24 mouse cellular contexts compared by ENCODE assay signal in genomic region chr9:48476236-48477165, GRCm38 (mm10). TPM values are rescaled to one million over a fixed set of nuclear protein-coding genes. Genes with fewer than 3 reads are reported as not detected.
A peak's percentile ranks its signal among the peaks of the same experiment; 100 is the strongest.
DNase-seq lines count a peak whose midpoint lies in the region; ATAC-seq and TF ChIP-seq lines count a peak whose summit lies in the region.
"Had no signal": no experiment of that assay in that cellular context is flagged by ENCODE, and none has a peak within 500 bp of the region (broad histone marks: within the 10 kb centered on the region; RNA-seq: fewer than 3 reads in every experiment).

No protein-coding gene starts in this region.

- 0 out of 2 replicates have a peak, but pooled peaks cover 13% of the 10 kb centered on the region for H3K36me3 ChIP-seq in kidney, postnatal 0 days (ENCODE audit: insufficient read depth, low read length)
- peaks cover 16 to 69% of the 10 kb centered on the region in 2 experiments for H3K36me3 ChIP-seq in CH12.LX (replicated peaks in 1 of 2; ENCODE audit: control insufficient read depth in 1 of 2, insufficient read depth in 1 of 2, low read length in 1 of 2)

- peaks cover 42% of the 10 kb centered on the region for H3K79me2 ChIP-seq in CH12.LX (replicated peaks; ENCODE audit: control insufficient read depth, extremely low read depth, insufficient read depth, poor library complexity, severe bottlenecking)

- in situ Hi-C loops in CH12.LX (cut with MboI; ENCODE audit: low pct_ligation_motif_present, low pct_unique_long_range_greater_than_20kb, low sequenced_read_pairs), result no loop called here

- TF ChIP-seq CTCF in kidney, postnatal 0 days (IDR thresholded peaks at IDR 0.05; ENCODE audit: low read depth), result no peak
- no peak for TF ChIP-seq CTCF in CH12.LX (conservative IDR thresholded peaks at IDR 0.05 in 1 of 2, IDR thresholded peaks at IDR 0.05 in 1 of 2; ENCODE audit: low read depth in 2 of 2, low read length in 2 of 2)

- no peak for ATAC-seq in kidney, postnatal 0 days (replicated peaks; ENCODE audit: low FRiP score, low read depth)
- ATAC-seq: forebrain, embryonic 13.5 days; midbrain, embryonic 15.5 days had no signal

- no peak overlapping the region for H3K4me2 ChIP-seq in kidney, postnatal 0 days (ENCODE audit: low read length)
- H3K4me2 ChIP-seq in CH12.LX (ENCODE audit: insufficient read depth, low read depth, poor library complexity, severe bottlenecking), result peak overlapping the region; percentile 97
- H3K4me2 ChIP-seq: embryonic facial prominence, embryonic 12.5 days; forebrain, embryonic 13.5 days; heart, embryonic 13.5 days; hindbrain, embryonic 14.5 days; kidney, embryonic 15.5 days; midbrain, embryonic 15.5 days had no signal

- peak; percentile 79 for DNase-seq in kidney, postnatal 0 days (ENCODE audit: low spot score)
- DNase-seq in kidney, postnatal 36 days, result no peak
- no peak for DNase-seq in CH12.LX (ENCODE audit: extremely low read depth)
- peak; percentile 47 for DNase-seq in adipocyte (ENCODE audit: low spot score)
- peak; percentile 65 for DNase-seq in lung, postnatal 36 days
- no peak for DNase-seq in gastrocnemius, postnatal 25 days
- no peak for DNase-seq in frontal cortex, postnatal 10 days (ENCODE audit: low spot score in 2 of 2)
- DNase-seq: adrenal gland, adult 8-10 months; cerebellum, adult 11 months; cerebellum, postnatal 10 days; heart, postnatal 36 days; layer of hippocampus, adult 9-11 months; right cerebral cortex, postnatal 14 days; thymus, adult 18-20 months; thymus, postnatal 4 days had no signal

- TF ChIP-seq RAD21 in CH12.LX (IDR thresholded peaks at IDR 0.05; ENCODE audit: low read depth, low read length), result no peak

- H3K4me1 ChIP-seq in kidney, postnatal 0 days (replicated peaks; ENCODE audit: insufficient read depth, low read length), result no peaks in the 10 kb centered on the region
- H3K4me1 ChIP-seq in CH12.LX (ENCODE audit: control insufficient read depth in 1 of 2, insufficient read depth in 2 of 2), result peaks cover 10 to 50% of the 10 kb centered on the region in 2 experiments

- no peaks in the 10 kb centered on the region for H3K9me3 ChIP-seq in kidney, postnatal 0 days (replicated peaks; ENCODE audit: low read length)
- no peaks in the 10 kb centered on the region for H3K9me3 ChIP-seq in CH12.LX (replicated peaks; ENCODE audit: low read length)
- H3K9me3 ChIP-seq: embryonic facial prominence, embryonic 12.5 days; forebrain, embryonic 13.5 days; heart, embryonic 13.5 days; kidney, embryonic 15.5 days; midbrain, embryonic 15.5 days had no signal

- 86% methylated on average over 10 of the region's 10 CpGs for WGBS in kidney, postnatal 0 days

- H3K27ac ChIP-seq in kidney, postnatal 0 days, result no peak overlapping the region
- peak overlapping the region; percentile 62 for H3K27ac ChIP-seq in CH12.LX (ENCODE audit: insufficient read depth, low read depth)
- H3K27ac ChIP-seq: embryonic facial prominence, embryonic 12.5 days; forebrain, embryonic 13.5 days; heart, embryonic 13.5 days; hindbrain, embryonic 14.5 days; kidney, embryonic 15.5 days; liver, embryonic 14.5 days; midbrain, embryonic 15.5 days had no signal

- H3K4me3 ChIP-seq in kidney, postnatal 0 days (replicated peaks; ENCODE audit: low read depth, low read length), result no peak overlapping the region
- no peak overlapping the region for H3K4me3 ChIP-seq in CH12.LX (replicated peaks in 1 of 3; ENCODE audit: low read depth in 2 of 3, low read length in 2 of 3, poor library complexity in 1 of 3)
- H3K4me3 ChIP-seq: embryonic facial prominence, embryonic 12.5 days; erythroblast, embryonic 14.5 days; forebrain, embryonic 13.5 days; heart, embryonic 13.5 days; kidney, embryonic 15.5 days; midbrain, embryonic 15.5 days; myocyte had no signal

- TF ChIP-seq EP300 in CH12.LX (IDR thresholded peaks at IDR 0.05; ENCODE audit: low read length), result no peak

- dilution Hi-C loops in CH12.LX (cut with MboI; ENCODE audit: extremely low pct_ligation_motif_present, extremely low pct_unique_long_range_greater_than_20kb, low sequenced_read_pairs), result no loop called here

- no peak for TF ChIP-seq POLR2A in CH12.LX (IDR thresholded peaks at IDR 0.05; ENCODE audit: low read depth, low read length)

- no peak overlapping the region for H3K9ac ChIP-seq in kidney, postnatal 0 days (ENCODE audit: low read depth, low read length)
- peak overlapping the region; percentile 59; the same call in 1 of the 2 replicates for H3K9ac ChIP-seq in CH12.LX (ENCODE audit: insufficient read depth, low read depth)
- H3K9ac ChIP-seq: embryonic facial prominence, embryonic 12.5 days; forebrain, embryonic 13.5 days; heart, embryonic 13.5 days; hindbrain, embryonic 14.5 days; kidney, embryonic 15.5 days; liver, embryonic 14.5 days; midbrain, embryonic 15.5 days had no signal

- no peaks in the 10 kb centered on the region for H3K27me3 ChIP-seq in kidney, postnatal 0 days (ENCODE audit: insufficient read depth, low read length)
- H3K27me3 ChIP-seq in CH12.LX (replicated peaks), result no peaks in the 10 kb centered on the region
- H3K27me3 ChIP-seq: embryonic facial prominence, embryonic 12.5 days; forebrain, embryonic 13.5 days; heart, embryonic 13.5 days; kidney, embryonic 15.5 days; midbrain, embryonic 15.5 days had no signal

TF ChIP-seq in CH12.LX, 34 proteins besides CTCF, POLR2A, EP300 and RAD21:
- TF ChIP-seq JUN (IDR thresholded peaks at IDR 0.05; ENCODE audit: insufficient read depth, low read depth, low read length) (no peak), MYC (IDR thresholded peaks at IDR 0.05; ENCODE audit: low read depth, low read length) (peak; percentile 81), MXI1 (IDR thresholded peaks at IDR 0.05; ENCODE audit: low read depth, low read length) (peak; percentile 52; the same call in 1 of the 2 replicates), MAX (IDR thresholded peaks at IDR 0.05; ENCODE audit: low read length) (peak; percentile 50; the same call in 1 of the 2 replicates)
TF ChIP-seq in CH12.LX: peak in this region for 3.

RNA-seq across cellular contexts. Expression of gene Rexo2, which starts 3.9 kb away (rescaled TPM):
- 117 and 125 TPM in 2 replicates for polyA plus RNA-seq in kidney, postnatal 0 days (2015; fragmentation: Nextera tagmentation; extraction: Ambion mirVana)
- total RNA-seq in CH12.LX (2012; rRNA removed), result 120 and 161 TPM in 2 replicates
- 108 and 112 TPM in 2 replicates for total RNA-seq in CH12.LX (2014; rRNA removed)
- 253 and 296 TPM in 2 replicates for polyA plus RNA-seq in CH12.LX (2012; ENCODE audit: insufficient read length, low read depth)
- 10 to 100 TPM; 58.6 to 64.9 TPM for total RNA-seq in gastrocnemius, postnatal 25 days (2021)

RNA-seq across cellular contexts. Expression of gene Rbm7, which starts 18.6 kb away (rescaled TPM):
- 128 and 132 TPM in 2 replicates for polyA plus RNA-seq in kidney, postnatal 0 days (2015; fragmentation: Nextera tagmentation; extraction: Ambion mirVana)
- 73.4 and 80.6 TPM in 2 replicates for total RNA-seq in CH12.LX (2012; rRNA removed)
- total RNA-seq in CH12.LX (2014; rRNA removed), result 220 and 232 TPM in 2 replicates
- 91.9 and 92.2 TPM in 2 replicates for polyA plus RNA-seq in CH12.LX (2012; ENCODE audit: insufficient read length, low read depth)
- total RNA-seq in gastrocnemius, postnatal 25 days (2021), result 10 to 100 TPM; 13.6 to 14.4 TPM

RNA-seq across cellular contexts. Expression of gene Gm5617, which starts 18.7 kb away (rescaled TPM):
- 77.5 and 92.3 TPM in 2 replicates for polyA plus RNA-seq in kidney, postnatal 0 days (2015; fragmentation: Nextera tagmentation; extraction: Ambion mirVana)
- total RNA-seq in CH12.LX (2012; rRNA removed), result 15.3 and 35.2 TPM in 2 replicates
- total RNA-seq in CH12.LX (2014; rRNA removed), result 16.5 and 20.4 TPM in 2 replicates
- 17.0 and 20.5 TPM in 2 replicates for polyA plus RNA-seq in CH12.LX (2012; ENCODE audit: insufficient read length, low read depth)
- total RNA-seq in gastrocnemius, postnatal 25 days (2021), result 1 to 10 TPM; 6.6 to 8.5 TPM

Comparison
In these comparisons a context has a peak if more than half of its experiments do, and no peak if none do; other contexts are left out.
1. DNase-seq: peak in kidney, postnatal 0 days (single experiment), adipocyte (single experiment) and lung, postnatal 36 days (single experiment); none in kidney, postnatal 36 days (0 of 2), CH12.LX (single experiment), gastrocnemius, postnatal 25 days (single experiment) and frontal cortex, postnatal 10 days (0 of 2).
2. RNA of gene Rbm7, which starts 18.6 kb away (total RNA-seq): 73.4 to 232 TPM in CH12.LX; 13.6 to 14.4 TPM in gastrocnemius, postnatal 25 days; every median in the first group is over 4 times any median in the second.